Mouse (Mus musculus): ENCODE measurements at regions not wholly inside any gene's neighbourhood (a gene's known extent, or its start where the extent isn't known, plus 50 kb on each side); places are given as distances from the start of the nearest gene placed in this dataset.

- Histone ChIP-seq H3K4me3 (ENCODE audit: control insufficient read depth, insufficient read depth, low read length) (no peak overlapping the region), H3K36me3 (ENCODE audit: control insufficient read depth, insufficient read depth, low read length) (no peaks in the 10 kb centered on the region), H3K27ac (ENCODE audit: control insufficient read depth, insufficient read depth, low read length) (no peak overlapping the region), H3K27me3 (ENCODE audit: control insufficient read depth, insufficient read depth, low read length) (no peaks in the 10 kb centered on the region), H3K4me1 (replicated peaks; ENCODE audit: control insufficient read depth, insufficient read depth, low read length) (no peaks in the 10 kb centered on the region)
- 90% methylated on average over 6 of the region's 6 CpGs for WGBS
- DNase-seq: no peak
- TF ChIP-seq POLR2A (IDR thresholded peaks at IDR 0.05; ENCODE audit: control insufficient read depth, extremely low read depth, insufficient read depth, low read length, poor library complexity): no peak
- TF ChIP-seq CTCF (IDR thresholded peaks at IDR 0.05; ENCODE audit: borderline replicate concordance, control insufficient read depth, extremely low read depth, insufficient read depth, low read length, poor library complexity): no peak
Measured at GRCm38 (mm10) chr10:44755355-44755957, 227.2 kb upstream of the Prdm1 start.

DNA sequence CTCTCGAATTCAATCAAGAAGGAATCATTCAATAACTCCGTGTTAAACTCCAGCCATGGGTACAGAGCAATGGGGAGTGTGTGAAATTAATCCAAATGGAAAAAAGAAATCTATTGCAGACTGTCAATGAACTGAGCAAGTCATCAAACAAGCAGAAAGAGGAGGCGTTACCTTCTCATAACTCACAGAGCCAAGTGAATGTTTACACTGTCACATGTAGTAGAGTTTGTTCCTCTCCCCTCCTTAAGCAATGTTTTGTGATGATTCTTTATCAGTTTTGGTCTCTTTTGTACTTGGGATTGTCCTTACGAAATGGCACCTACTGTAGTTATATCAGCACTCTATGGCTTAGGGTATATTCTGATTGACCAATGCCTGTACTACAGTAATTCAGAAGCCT lies 226.6 kb upstream of the Prdm1 start:
- TF ChIP-seq POLR2A (IDR thresholded peaks at IDR 0.05; ENCODE audit: control insufficient read depth, extremely low read depth, insufficient read depth, low read length, poor library complexity) (no peak), CTCF (IDR thresholded peaks at IDR 0.05; ENCODE audit: borderline replicate concordance, control insufficient read depth, extremely low read depth, insufficient read depth, low read length, poor library complexity) (no peak)
- no peaks in the 10 kb centered on the region for H3K36me3 ChIP-seq (ENCODE audit: control insufficient read depth, insufficient read depth, low read length)
- H3K4me3 ChIP-seq (ENCODE audit: control insufficient read depth, insufficient read depth, low read length): no peak overlapping the region
- no peaks in the 10 kb centered on the region for H3K4me1 ChIP-seq (replicated peaks; ENCODE audit: control insufficient read depth, insufficient read depth, low read length)
- H3K27ac ChIP-seq (ENCODE audit: control insufficient read depth, insufficient read depth, low read length): no peak overlapping the region
- no peak for DNase-seq
- 80% methylated on average over 4 of the region's 4 CpGs for WGBS
- no peaks in the 10 kb centered on the region for H3K27me3 ChIP-seq (ENCODE audit: control insufficient read depth, insufficient read depth, low read length)

GRCm38 (mm10) chr10:44752719-44753390 lies 224.6 kb upstream of the Prdm1 start:
- Histone ChIP-seq H3K27me3 (ENCODE audit: control insufficient read depth, insufficient read depth, low read length) (no peaks in the 10 kb centered on the region), H3K4me1 (replicated peaks; ENCODE audit: control insufficient read depth, insufficient read depth, low read length) (no peaks in the 10 kb centered on the region), H3K36me3 (ENCODE audit: control insufficient read depth, insufficient read depth, low read length) (no peaks in the 10 kb centered on the region), H3K4me3 (ENCODE audit: control insufficient read depth, insufficient read depth, low read length) (no peak overlapping the region), H3K27ac (ENCODE audit: control insufficient read depth, insufficient read depth, low read length) (no peak overlapping the region)
- DNase-seq: no peak
- no peak for TF ChIP-seq POLR2A (IDR thresholded peaks at IDR 0.05; ENCODE audit: control insufficient read depth, extremely low read depth, insufficient read depth, low read length, poor library complexity)
- TF ChIP-seq CTCF (IDR thresholded peaks at IDR 0.05; ENCODE audit: borderline replicate concordance, control insufficient read depth, extremely low read depth, insufficient read depth, low read length, poor library complexity): no peak
- 92% methylated on average over 8 of the region's 8 CpGs for WGBS

DNA sequence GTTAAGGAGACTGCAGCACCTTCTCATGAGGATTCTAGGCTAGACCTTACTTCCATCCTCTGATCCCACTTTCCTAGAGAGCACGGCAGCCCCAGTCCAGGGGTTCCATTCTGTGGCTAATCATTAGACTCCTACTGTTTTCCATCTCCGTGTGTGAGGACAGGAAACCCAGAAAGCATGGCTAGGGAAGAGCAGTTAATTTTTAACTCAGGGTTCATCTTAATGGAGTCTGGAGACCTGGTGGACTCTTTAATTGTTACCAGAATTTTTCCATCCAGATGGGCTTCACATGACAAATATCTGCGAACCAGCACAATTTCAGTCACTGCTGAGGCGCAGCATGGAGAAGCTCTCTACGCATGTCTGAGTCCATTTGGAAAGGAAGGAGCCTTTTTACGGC lies 222.8 kb upstream of the Prdm1 start:
- Histone ChIP-seq H3K4me3 (ENCODE audit: control insufficient read depth, insufficient read depth, low read length) (no peak overlapping the region), H3K27ac (ENCODE audit: control insufficient read depth, insufficient read depth, low read length) (no peak overlapping the region), H3K27me3 (ENCODE audit: control insufficient read depth, insufficient read depth, low read length) (no peaks in the 10 kb centered on the region), H3K36me3 (ENCODE audit: control insufficient read depth, insufficient read depth, low read length) (no peaks in the 10 kb centered on the region), H3K4me1 (replicated peaks; ENCODE audit: control insufficient read depth, insufficient read depth, low read length) (no peaks in the 10 kb centered on the region)
- no peak for DNase-seq
- TF ChIP-seq POLR2A (IDR thresholded peaks at IDR 0.05; ENCODE audit: control insufficient read depth, extremely low read depth, insufficient read depth, low read length, poor library complexity) (no peak), CTCF (IDR thresholded peaks at IDR 0.05; ENCODE audit: borderline replicate concordance, control insufficient read depth, extremely low read depth, insufficient read depth, low read length, poor library complexity) (no peak)
- 96% methylated on average over 6 of the region's 6 CpGs for WGBS

- Histone ChIP-seq H3K4me3 (ENCODE audit: control insufficient read depth, insufficient read depth, low read length) (no peak overlapping the region), H3K4me1 (replicated peaks; ENCODE audit: control insufficient read depth, insufficient read depth, low read length) (no peaks in the 10 kb centered on the region), H3K36me3 (ENCODE audit: control insufficient read depth, insufficient read depth, low read length) (no peaks in the 10 kb centered on the region), H3K27me3 (ENCODE audit: control insufficient read depth, insufficient read depth, low read length) (no peaks in the 10 kb centered on the region), H3K27ac (ENCODE audit: control insufficient read depth, insufficient read depth, low read length) (no peak overlapping the region)
- 73% methylated on average over 4 of the region's 4 CpGs for WGBS
- no peak for DNase-seq
- TF ChIP-seq CTCF (IDR thresholded peaks at IDR 0.05; ENCODE audit: borderline replicate concordance, control insufficient read depth, extremely low read depth, insufficient read depth, low read length, poor library complexity) (no peak), POLR2A (IDR thresholded peaks at IDR 0.05; ENCODE audit: control insufficient read depth, extremely low read depth, insufficient read depth, low read length, poor library complexity) (no peak)
Measured at GRCm38 (mm10) chr10:44749206-44749605, 220.9 kb upstream of the Prdm1 start.

GRCm38 (mm10) chr10:44747419-44747818 lies 219.1 kb upstream of the Prdm1 start:
- Histone ChIP-seq H3K27ac (ENCODE audit: control insufficient read depth, insufficient read depth, low read length) (no peak overlapping the region), H3K36me3 (ENCODE audit: control insufficient read depth, insufficient read depth, low read length) (no peaks in the 10 kb centered on the region), H3K4me1 (replicated peaks; ENCODE audit: control insufficient read depth, insufficient read depth, low read length) (no peaks in the 10 kb centered on the region), H3K27me3 (ENCODE audit: control insufficient read depth, insufficient read depth, low read length) (no peaks in the 10 kb centered on the region), H3K4me3 (ENCODE audit: control insufficient read depth, insufficient read depth, low read length) (no peak overlapping the region)
- TF ChIP-seq POLR2A (IDR thresholded peaks at IDR 0.05; ENCODE audit: control insufficient read depth, extremely low read depth, insufficient read depth, low read length, poor library complexity) (no peak), CTCF (IDR thresholded peaks at IDR 0.05; ENCODE audit: borderline replicate concordance, control insufficient read depth, extremely low read depth, insufficient read depth, low read length, poor library complexity) (no peak)
- WGBS: 87% methylated on average over 3 of the region's 3 CpGs
- no peak for DNase-seq

All from thymus, adult 2 months (tissue).